Mouse (Mus musculus) adrenal gland, postnatal 36 days (tissue): Measurements from ENCODE around the gene Ugt1a7c. TPM values are rescaled to one million over a fixed set of nuclear protein-coding genes. Genes with fewer than 3 reads are reported as not detected.
"Not testable (repeated sequence)": the region's sequence is repeated elsewhere in the genome, so short reads cannot be mapped to it uniquely, and the experiment has no call there.

Experiments used
- DNase-seq, 2 experiments: peaks; one replicate each; pipeline ENCODE4 v3.0.0; 2021; ENCODE audit warnings: mixed read lengths in 1 of 2
- total RNA-seq, 2 experiments: library from RNA; stranded (reverse); gene quantifications; 2 replicates each; pipeline ENCODE4 v1.2.3; 2021

Gene Ugt1a7c
- total RNA-seq, 2 experiments from 2014 or later, result 2.7 to 2.8 TPM

GRCm38 (mm10) chr1:88223591-88223990 is 128.7 kb downstream of the Ugt1a7c start:
- DNase-seq, result no peak

- DNase-seq, result peak; percentile 60 to 67
Observed at GRCm38 (mm10) chr1:88224029-88224776, 129.3 kb downstream of the Ugt1a7c start.

GRCm38 (mm10) chr1:88225301-88225700 is 130.4 kb downstream of the Ugt1a7c start:
- DNase-seq, result not testable (repeated sequence)

GRCm38 (mm10) chr1:88225741-88226140 is 130.9 kb downstream of the Ugt1a7c start:
- DNase-seq, result no peak

- no peak for DNase-seq
Observed at GRCm38 (mm10) chr1:88226670-88227379, 132.0 kb downstream of the Ugt1a7c start, which contains the start of gene Mroh2a. TSS of gene Mroh2a (plus strand) at chr1:88226986.

GRCm38 (mm10) chr1:88227482-88227881 is 132.6 kb downstream of the Ugt1a7c start:
- no peak for DNase-seq

- DNase-seq, result no peak
Observed at GRCm38 (mm10) chr1:88228121-88228520, 133.3 kb downstream of the Ugt1a7c start.

GRCm38 (mm10) chr1:88229566-88229965 is 134.7 kb downstream of the Ugt1a7c start:
- no peak for DNase-seq

- no peak for DNase-seq
Observed at GRCm38 (mm10) chr1:88229986-88230385, 135.1 kb downstream of the Ugt1a7c start.

- no peak for DNase-seq
Observed at GRCm38 (mm10) chr1:88230421-88230820, 135.6 kb downstream of the Ugt1a7c start.

- DNase-seq, result no peak
Observed at GRCm38 (mm10) chr1:88230981-88231802, 136.3 kb downstream of the Ugt1a7c start.

- no peak for DNase-seq
Observed at GRCm38 (mm10) chr1:88231803-88232499, 137.1 kb downstream of the Ugt1a7c start.

GRCm38 (mm10) chr1:88232664-88233380 is 138.0 kb downstream of the Ugt1a7c start:
- DNase-seq, result no peak

- DNase-seq, result no peak
Observed at GRCm38 (mm10) chr1:88233421-88234247, 138.8 kb downstream of the Ugt1a7c start.

GRCm38 (mm10) chr1:88234248-88234610 is 139.4 kb downstream of the Ugt1a7c start:
- DNase-seq, result no peak

- DNase-seq, result no peak
Observed at GRCm38 (mm10) chr1:88234646-88235045, 139.8 kb downstream of the Ugt1a7c start.

- no peak for DNase-seq
Observed at GRCm38 (mm10) chr1:88235046-88235893, 140.4 kb downstream of the Ugt1a7c start.

GRCm38 (mm10) chr1:88235894-88236415 is 141.1 kb downstream of the Ugt1a7c start:
- DNase-seq, result no peak

- no peak for DNase-seq
Observed at GRCm38 (mm10) chr1:88237311-88237710, 142.4 kb downstream of the Ugt1a7c start.
